Mouse (Mus musculus): ENCODE measurements at regions not wholly inside any gene's neighbourhood (a gene's known extent, or its start where the extent isn't known, plus 50 kb on each side); places are given as distances from the start of the nearest gene placed in this dataset.

DNA sequence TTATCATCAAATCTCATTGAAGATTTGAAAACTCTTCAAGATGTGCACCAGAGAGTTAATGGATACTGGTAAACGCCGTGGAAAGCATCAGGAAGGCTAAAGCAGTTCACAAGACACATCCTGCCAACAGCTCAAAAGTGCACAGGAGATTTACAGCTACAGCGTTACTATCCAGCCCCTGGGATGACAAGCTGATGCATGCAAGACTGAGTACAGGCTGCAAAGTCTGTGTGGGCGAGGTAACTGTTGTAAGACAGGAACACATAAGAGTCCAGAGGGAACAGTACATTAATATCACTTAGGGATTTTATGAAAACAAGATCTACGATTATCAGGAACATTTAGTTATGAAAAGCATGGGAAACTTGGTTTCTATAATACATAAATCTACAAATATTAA, 626.7 kb downstream of the Slitrk6 start:
- TF ChIP-seq CTCF (conservative IDR thresholded peaks at IDR 0.05; ENCODE audit: low read length) (no peak), NANOG (IDR thresholded peaks at IDR 0.05; ENCODE audit: borderline replicate concordance, low read length) (no peak), POU5F1 (IDR thresholded peaks at IDR 0.05; ENCODE audit: borderline replicate concordance, low read length) (no peak)

Data from E14TG2a.4 (cell line).